Mouse (Mus musculus) layer of hippocampus, adult 9-11 months (tissue): ENCODE results near the gene Purb.
"Not testable (repeated sequence)": the region's sequence is repeated elsewhere in the genome, so short reads cannot be mapped to it uniquely, and the experiment has no call there.

Experiments
- DNase-seq: peaks from one replicate; pipeline ENCODE4 v3.0.0; 2022

Purb gene

GRCm38 (mm10) chr11:6484244-6484959 lies 8.7 kb upstream of the Purb start:
- DNase-seq: no peak

GRCm38 (mm10) chr11:6483103-6483502 lies 7.4 kb upstream of the Purb start:
- no peak for DNase-seq

- DNase-seq: no peak
These were observed 6.0 kb upstream of the Purb start for GRCm38 (mm10) chr11:6481669-6482185.

- DNase-seq: no peak
These were observed 5.1 kb upstream of the Purb start for GRCm38 (mm10) chr11:6480681-6481405.

GRCm38 (mm10) chr11:6480191-6480590 lies 4.5 kb upstream of the Purb start:
- DNase-seq: no peak

GRCm38 (mm10) chr11:6479231-6479630 lies 3.5 kb upstream of the Purb start:
- no peak for DNase-seq

- no peak for DNase-seq
These were observed 1.6 kb upstream of the Purb start for GRCm38 (mm10) chr11:6477350-6477749.

GRCm38 (mm10) chr11:6476876-6477275 lies 1.2 kb upstream of the Purb start:
- no peak for DNase-seq

- DNase-seq: peak; percentile 48
These were observed 614 bp downstream of the Purb start for GRCm38 (mm10) chr11:6474874-6475731.

GRCm38 (mm10) chr11:6474381-6474780 lies 1.3 kb downstream of the Purb start:
- DNase-seq: no peak

- no peak for DNase-seq
These were observed 3.6 kb downstream of the Purb start for GRCm38 (mm10) chr11:6472076-6472475.

- no peak for DNase-seq
These were observed 4.2 kb downstream of the Purb start for GRCm38 (mm10) chr11:6471493-6471892.

GRCm38 (mm10) chr11:6471054-6471453 lies 4.7 kb downstream of the Purb start:
- DNase-seq: no peak

- DNase-seq: no peak
These were observed 7.2 kb downstream of the Purb start for GRCm38 (mm10) chr11:6468541-6468940.

GRCm38 (mm10) chr11:6465122-6465521 lies 10.6 kb downstream of the Purb start:
- DNase-seq: no peak

GRCm38 (mm10) chr11:6463159-6463837 lies 12.4 kb downstream of the Purb start:
- DNase-seq: no peak

GRCm38 (mm10) chr11:6456083-6456482 lies 19.6 kb downstream of the Purb start:
- DNase-seq: no peak

- DNase-seq: not testable (repeated sequence)
These were observed 27.6 kb downstream of the Purb start for GRCm38 (mm10) chr11:6448155-6448554.

- DNase-seq: no peak
These were observed 28.2 kb downstream of the Purb start for GRCm38 (mm10) chr11:6447493-6447892.

- no peak for DNase-seq
These were observed 29.8 kb downstream of the Purb start for GRCm38 (mm10) chr11:6445951-6446350.

GRCm38 (mm10) chr11:6445441-6445840 lies 30.3 kb downstream of the Purb start:
- no peak for DNase-seq

- DNase-seq: peak; percentile 100
These were observed 31.5 kb downstream of the Purb start, which contains the start of gene H2afv for GRCm38 (mm10) chr11:6444077-6444853. Gene H2afv (minus strand): TSS chr11:6444443.
